Mouse (Mus musculus): Measurements from ENCODE around the gene Zfp574. TPM values are rescaled to one million over a fixed set of nuclear protein-coding genes. Genes with fewer than 3 reads are reported as not detected.

Gene Zfp574
- polyA plus RNA-seq, 1 experiment = 9.7 TPM

GRCm38 (mm10) chr7:25049295-25049930 lies 23.0 kb upstream of the Zfp574 start:
- Histone ChIP-seq H3K4me1 (ENCODE audit: control insufficient read depth, insufficient read depth, low read length) (no peaks in the 10 kb centered on the region), H3K4me3 (ENCODE audit: insufficient read depth, low read length) (no peak overlapping the region), H3K27ac (ENCODE audit: insufficient read depth, low read depth, low read length) (no peak overlapping the region)
- TF ChIP-seq CTCF (IDR thresholded peaks at IDR 0.05; ENCODE audit: low read depth, low read length) (no peak), POLR2A (IDR thresholded peaks at IDR 0.05; ENCODE audit: borderline replicate concordance, low read depth, low read length) (no peak)

DNA sequence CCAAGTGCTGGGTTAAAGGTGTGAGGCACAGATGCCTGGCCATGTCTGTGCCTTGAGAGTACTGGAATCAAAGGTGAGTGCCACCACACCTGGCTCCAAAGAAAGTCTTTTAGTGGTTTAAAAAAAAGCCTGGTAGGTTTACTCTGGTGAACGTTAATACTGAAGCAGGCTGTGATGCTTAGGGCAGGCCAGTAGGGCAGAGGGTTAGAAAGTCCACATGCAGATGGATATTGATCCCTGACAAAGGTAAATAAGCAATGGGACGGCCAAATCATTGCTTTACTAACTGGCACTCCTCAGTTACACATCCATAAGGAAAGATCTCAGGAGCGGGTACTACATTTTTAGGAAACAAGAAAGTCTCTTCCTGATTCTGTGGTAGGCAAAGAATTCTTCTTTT lies 19.8 kb upstream of the Zfp574 start:
- Histone ChIP-seq H3K4me1 (ENCODE audit: control insufficient read depth, insufficient read depth, low read length) (peaks cover 4% of the 10 kb centered on the region; the same call in 1 of the 2 replicates), H3K4me3 (ENCODE audit: insufficient read depth, low read length) (no peak overlapping the region), H3K27ac (ENCODE audit: insufficient read depth, low read depth, low read length) (no peak overlapping the region)
- TF ChIP-seq POLR2A (IDR thresholded peaks at IDR 0.05; ENCODE audit: borderline replicate concordance, low read depth, low read length) (no peak), CTCF (IDR thresholded peaks at IDR 0.05; ENCODE audit: low read depth, low read length) (no peak)

- peaks cover 4% of the 10 kb centered on the region; the same call in 1 of the 2 replicates for H3K4me1 ChIP-seq (ENCODE audit: control insufficient read depth, insufficient read depth, low read length)
- H3K27ac ChIP-seq (ENCODE audit: insufficient read depth, low read depth, low read length) = no peak overlapping the region
- TF ChIP-seq CTCF (IDR thresholded peaks at IDR 0.05; ENCODE audit: low read depth, low read length) (no peak), POLR2A (IDR thresholded peaks at IDR 0.05; ENCODE audit: borderline replicate concordance, low read depth, low read length) (no peak)
- no peak overlapping the region for H3K4me3 ChIP-seq (ENCODE audit: insufficient read depth, low read length)
These were observed 15.4 kb upstream of the Zfp574 start for GRCm38 (mm10) chr7:25056951-25057350.

DNA sequence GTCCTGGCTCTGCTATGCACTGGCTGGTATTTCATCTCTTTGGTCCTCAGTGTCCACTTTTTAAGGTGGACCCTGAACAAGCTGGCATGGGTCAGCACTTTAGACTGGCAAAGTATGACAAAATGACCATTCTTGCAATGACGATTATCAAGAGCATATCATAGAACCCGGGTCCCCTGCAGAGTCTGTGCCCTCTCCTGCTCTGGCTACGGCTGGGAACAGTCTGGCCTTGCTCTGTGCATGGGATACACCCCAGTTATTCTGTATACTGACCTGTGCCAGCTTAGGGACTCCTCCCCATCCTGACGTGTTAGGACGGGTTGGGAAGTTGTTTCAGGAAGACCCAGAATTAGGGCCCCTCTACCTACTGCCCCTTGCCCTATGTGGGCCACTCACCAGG lies 14.5 kb upstream of the Zfp574 start:
- no peak for TF ChIP-seq CTCF (IDR thresholded peaks at IDR 0.05; ENCODE audit: low read depth, low read length)
- TF ChIP-seq POLR2A (IDR thresholded peaks at IDR 0.05; ENCODE audit: borderline replicate concordance, low read depth, low read length) = no peak
- Histone ChIP-seq H3K27ac (ENCODE audit: insufficient read depth, low read depth, low read length) (no peak overlapping the region), H3K4me3 (ENCODE audit: insufficient read depth, low read length) (no peak overlapping the region), H3K4me1 (ENCODE audit: control insufficient read depth, insufficient read depth, low read length) (peaks cover 4% of the 10 kb centered on the region; the same call in 1 of the 2 replicates)

DNA sequence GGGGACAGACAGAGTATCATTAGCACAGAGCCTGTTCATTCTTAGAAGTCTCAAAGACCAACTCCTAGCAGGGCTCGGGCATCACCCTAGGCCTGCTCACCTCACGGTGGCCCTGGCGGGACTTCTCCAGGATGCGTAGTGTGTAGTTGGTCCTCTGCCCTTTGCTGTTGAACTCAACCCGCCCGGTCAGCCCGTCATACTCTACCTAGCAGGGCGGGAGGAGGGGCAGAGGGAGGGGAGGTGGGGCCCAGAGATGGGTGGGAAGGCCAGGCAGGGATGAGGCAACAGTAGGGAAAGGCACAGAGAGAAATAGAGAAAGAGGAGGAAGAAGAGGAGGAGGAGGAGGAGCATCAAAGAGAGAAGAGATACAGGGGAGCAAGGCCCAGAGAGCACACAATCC lies 14.0 kb upstream of the Zfp574 start:
- Histone ChIP-seq H3K4me3 (ENCODE audit: insufficient read depth, low read length) (no peak overlapping the region), H3K4me1 (ENCODE audit: control insufficient read depth, insufficient read depth, low read length) (peaks cover 4% of the 10 kb centered on the region; the same call in 1 of the 2 replicates), H3K27ac (ENCODE audit: insufficient read depth, low read depth, low read length) (no peak overlapping the region)
- TF ChIP-seq CTCF (IDR thresholded peaks at IDR 0.05; ENCODE audit: low read depth, low read length) = no peak
- TF ChIP-seq POLR2A (IDR thresholded peaks at IDR 0.05; ENCODE audit: borderline replicate concordance, low read depth, low read length) = no peak

DNA sequence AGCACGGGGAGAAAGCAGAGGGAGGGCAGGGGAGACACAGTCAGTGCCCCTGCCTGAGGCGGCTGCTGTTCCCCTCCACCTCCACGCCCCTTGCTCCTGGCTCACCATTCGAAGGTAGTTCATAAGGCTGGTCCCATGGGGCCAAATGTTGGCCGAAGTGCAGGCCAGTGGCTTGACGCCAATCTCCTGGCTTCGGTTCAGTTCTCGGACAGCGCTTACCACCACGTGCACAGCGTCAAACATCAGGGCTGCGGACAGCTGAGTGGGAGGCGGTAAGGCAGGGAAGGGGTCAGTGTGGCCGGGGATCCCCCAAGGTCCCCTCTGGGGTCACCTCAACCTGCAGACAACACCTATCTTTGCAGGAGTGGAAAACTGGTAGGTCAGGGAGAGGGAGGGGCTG lies 13.5 kb upstream of the Zfp574 start:
- H3K4me3 ChIP-seq (ENCODE audit: insufficient read depth, low read length) = no peak overlapping the region
- H3K4me1 ChIP-seq (ENCODE audit: control insufficient read depth, insufficient read depth, low read length) = peaks cover 6% of the 10 kb centered on the region; the same call in 1 of the 2 replicates
- TF ChIP-seq CTCF (IDR thresholded peaks at IDR 0.05; ENCODE audit: low read depth, low read length) = no peak
- no peak overlapping the region for H3K27ac ChIP-seq (ENCODE audit: insufficient read depth, low read depth, low read length)

DNA sequence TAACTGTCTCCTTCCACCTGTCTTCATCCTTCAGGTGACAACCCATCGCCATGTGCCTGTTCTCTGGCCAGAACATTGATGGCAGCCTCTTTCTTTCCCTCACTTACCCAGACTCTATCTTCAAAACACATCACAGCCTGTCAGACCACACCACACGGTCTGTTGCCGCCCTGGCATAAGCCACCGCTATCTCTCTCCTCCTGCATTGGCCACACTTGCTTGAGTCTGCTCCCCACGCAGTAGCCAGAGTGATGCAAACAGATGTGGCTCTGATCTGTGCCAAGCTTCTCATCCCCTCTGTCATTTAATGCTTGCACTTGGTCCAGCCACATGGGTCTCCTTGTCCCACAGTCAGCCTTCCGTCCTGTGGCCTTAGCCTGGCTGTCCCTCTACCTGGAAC lies 9.0 kb upstream of the Zfp574 start:
- H3K4me3 ChIP-seq (ENCODE audit: insufficient read depth, low read length) = no peak overlapping the region
- TF ChIP-seq POLR2A (IDR thresholded peaks at IDR 0.05; ENCODE audit: borderline replicate concordance, low read depth, low read length) = no peak
- TF ChIP-seq CTCF (IDR thresholded peaks at IDR 0.05; ENCODE audit: low read depth, low read length) = no peak

GRCm38 (mm10) chr7:25063900-25064299 lies 8.5 kb upstream of the Zfp574 start:
- Histone ChIP-seq H3K4me1 (ENCODE audit: control insufficient read depth, insufficient read depth, low read length) (peaks cover 2% of the 10 kb centered on the region; the same call in 1 of the 2 replicates), H3K27ac (ENCODE audit: insufficient read depth, low read depth, low read length) (no peak overlapping the region), H3K4me3 (ENCODE audit: insufficient read depth, low read length) (no peak overlapping the region)
- TF ChIP-seq POLR2A (IDR thresholded peaks at IDR 0.05; ENCODE audit: borderline replicate concordance, low read depth, low read length) (no peak), CTCF (IDR thresholded peaks at IDR 0.05; ENCODE audit: low read depth, low read length) (no peak)

More for the DNA sequence above, 9.0 kb upstream of the Zfp574 start:
- Histone ChIP-seq H3K27ac (ENCODE audit: insufficient read depth, low read depth, low read length) (no peak overlapping the region), H3K4me1 (ENCODE audit: control insufficient read depth, insufficient read depth, low read length) (peaks cover 2% of the 10 kb centered on the region; the same call in 1 of the 2 replicates)

DNA sequence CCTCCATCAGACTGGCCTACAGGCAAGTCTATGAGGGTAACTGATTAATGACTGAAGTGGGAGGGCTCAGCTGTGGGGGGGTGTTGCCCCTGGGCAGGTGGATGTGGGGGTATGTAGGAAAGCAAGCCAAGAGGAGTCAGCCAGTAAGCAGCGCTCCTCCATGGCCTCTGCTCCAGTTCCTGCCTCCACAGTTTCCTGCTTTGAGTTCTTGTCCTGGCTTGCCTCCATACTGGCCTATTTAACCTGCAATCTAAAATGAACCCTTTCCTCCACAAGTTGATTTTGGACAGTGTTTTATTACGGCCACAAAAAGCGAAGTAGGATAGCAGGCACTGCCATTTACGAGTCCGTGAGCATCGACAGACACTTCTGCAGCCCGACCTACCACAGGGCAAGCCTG lies 5.0 kb upstream of the Zfp574 start:
- peaks cover 2% of the 10 kb centered on the region; the same call in 1 of the 2 replicates for H3K4me1 ChIP-seq (ENCODE audit: control insufficient read depth, insufficient read depth, low read length)
- no peak for TF ChIP-seq POLR2A (IDR thresholded peaks at IDR 0.05; ENCODE audit: borderline replicate concordance, low read depth, low read length)
- TF ChIP-seq CTCF (IDR thresholded peaks at IDR 0.05; ENCODE audit: low read depth, low read length) = no peak
- H3K4me3 ChIP-seq (ENCODE audit: insufficient read depth, low read length) = no peak overlapping the region
- H3K27ac ChIP-seq (ENCODE audit: insufficient read depth, low read depth, low read length) = no peak overlapping the region

- no peak overlapping the region for H3K4me3 ChIP-seq (ENCODE audit: insufficient read depth, low read length)
- peaks cover 2% of the 10 kb centered on the region; the same call in 1 of the 2 replicates for H3K4me1 ChIP-seq (ENCODE audit: control insufficient read depth, insufficient read depth, low read length)
- no peak for TF ChIP-seq POLR2A (IDR thresholded peaks at IDR 0.05; ENCODE audit: borderline replicate concordance, low read depth, low read length)
- no peak for TF ChIP-seq CTCF (IDR thresholded peaks at IDR 0.05; ENCODE audit: low read depth, low read length)
These were observed 4.3 kb upstream of the Zfp574 start for GRCm38 (mm10) chr7:25067909-25068656.

More at GRCm38 (mm10) chr7:25067909-25068656, 4.3 kb upstream of the Zfp574 start:
- H3K27ac ChIP-seq (ENCODE audit: insufficient read depth, low read depth, low read length) = no peak overlapping the region

Data from bone marrow macrophage, adult 2 months (primary cell).